Mouse (Mus musculus) mouse trophoblast stem cell (cell line): ENCODE data around the gene Sgcd.

Source experiments
- in situ Hi-C, 2 experiments: fragments of 300-500 bp; cut with MseI, MboI; formaldehyde crosslinking; loops; 2 replicates in 1 of 2; 3 replicates in 1 of 2; pipeline ENCODE4 v1.15.1; 2025

The Sgcd gene

DNA sequence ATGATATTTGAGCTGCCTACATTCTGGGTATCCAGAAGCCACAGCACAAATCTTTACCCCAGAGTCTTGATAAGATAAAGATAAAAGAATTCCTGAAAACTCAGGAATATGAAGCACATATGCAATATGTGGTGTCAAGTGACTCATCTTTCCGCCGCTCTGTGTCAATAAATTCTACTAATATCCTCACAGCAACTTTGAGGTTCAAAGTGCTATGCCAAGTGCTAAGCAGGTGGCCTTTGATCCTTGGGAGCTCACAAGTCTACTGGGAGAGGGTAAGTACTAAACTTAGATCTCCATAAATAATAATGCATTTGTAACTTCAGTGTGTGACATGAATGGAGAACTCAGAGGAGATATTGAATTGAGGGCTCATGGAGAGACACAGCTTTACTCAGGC, 848.9 kb downstream of the Sgcd start:
- in situ Hi-C loops: no loop called here

DNA sequence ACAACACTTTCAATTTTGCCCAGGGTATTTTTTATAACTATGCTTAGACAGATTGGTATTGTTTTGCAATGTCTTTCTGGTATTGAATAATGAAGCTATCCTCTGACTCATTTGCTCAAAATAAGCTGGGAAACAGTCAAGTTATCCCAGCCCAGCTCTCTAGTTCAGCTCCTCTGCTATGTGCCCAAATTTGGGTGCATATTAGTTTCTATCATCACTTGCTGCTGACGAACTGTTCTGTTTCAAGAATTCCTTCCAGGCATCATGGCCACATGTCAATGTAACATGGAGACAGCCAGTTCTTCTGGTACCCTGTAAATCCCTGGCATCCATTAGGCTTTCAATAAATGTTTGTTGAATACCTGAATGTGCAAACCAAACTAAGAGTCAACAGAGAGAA, 849.5 kb downstream of the Sgcd start:
- in situ Hi-C loops: no loop called here

DNA sequence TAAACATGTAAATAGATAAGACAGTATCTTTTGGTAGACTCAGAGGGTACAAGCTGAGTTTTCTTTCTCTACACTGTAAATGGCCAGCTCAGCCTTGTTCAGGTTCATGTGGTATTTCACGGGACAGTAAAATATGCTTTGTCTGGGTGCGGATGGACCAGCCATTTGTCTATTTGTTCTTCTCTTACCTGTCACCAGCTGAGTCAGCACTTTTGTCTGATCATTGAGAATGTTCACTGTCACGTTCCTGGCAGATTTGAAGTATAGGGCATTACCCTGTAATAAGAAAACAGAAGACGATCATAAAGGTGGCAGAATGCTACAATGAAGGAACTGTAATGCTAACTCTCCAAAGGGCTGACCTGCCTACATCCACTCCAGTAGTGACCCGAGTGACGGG, 856.4 kb downstream of the Sgcd start:
- in situ Hi-C loops: no loop called here

DNA sequence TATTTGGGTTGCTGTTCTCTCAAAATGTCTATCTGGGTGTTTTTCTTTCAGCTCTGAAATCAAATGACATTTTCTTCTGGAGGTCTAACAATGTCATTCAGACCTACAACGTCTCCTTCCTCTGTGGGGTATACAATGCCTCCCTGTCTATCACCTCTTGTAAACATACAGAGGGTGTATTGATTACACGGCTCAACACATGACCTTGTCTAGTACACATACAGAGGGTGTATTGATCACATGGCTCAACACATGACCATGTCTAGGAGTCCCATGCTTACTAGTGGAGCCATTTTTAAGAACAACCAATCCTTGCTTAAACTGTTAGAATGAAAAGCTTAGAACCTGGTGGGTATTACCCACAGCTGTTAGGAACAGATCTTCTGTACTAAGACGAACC, 858.3 kb downstream of the Sgcd start:
- in situ Hi-C loops: no loop called here

DNA sequence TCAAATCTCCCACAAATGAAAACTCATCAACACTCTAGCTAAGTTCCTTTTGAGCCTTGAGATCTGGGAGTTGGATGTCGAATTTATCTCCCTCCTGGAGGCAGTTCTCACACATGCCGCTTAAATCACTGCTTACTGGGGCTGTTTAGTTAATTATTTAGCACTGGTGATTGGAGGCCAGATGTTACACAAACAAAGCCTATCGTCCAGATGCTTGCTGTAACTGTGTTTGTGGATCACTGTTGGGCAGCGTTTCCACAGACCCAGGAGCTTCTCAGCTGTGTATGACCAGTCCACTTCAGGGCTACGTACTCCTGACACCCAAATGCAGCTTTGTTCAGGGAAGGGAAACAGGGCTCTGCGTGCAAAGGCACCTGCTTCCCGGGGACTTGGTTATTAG, 858.8 kb downstream of the Sgcd start:
- in situ Hi-C loops: no loop called here

DNA sequence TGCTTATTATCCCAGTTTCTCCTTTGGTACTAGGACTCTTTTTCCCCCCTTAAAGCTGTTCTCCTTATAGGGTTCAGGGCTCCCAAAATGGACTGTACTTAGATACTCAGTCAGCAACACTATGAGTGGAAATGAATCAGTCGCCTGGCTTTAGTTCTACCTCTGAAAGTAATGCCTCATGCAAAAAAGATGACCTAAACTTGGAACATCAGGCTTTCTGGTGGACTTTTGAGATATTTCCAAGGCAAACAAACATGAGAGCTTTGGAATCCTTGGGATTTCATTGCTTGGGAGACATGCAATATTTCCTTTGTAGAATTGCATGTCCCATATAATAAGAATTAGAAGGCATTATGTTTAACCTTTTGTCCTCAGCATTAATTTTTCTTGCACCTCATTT, 859.6 kb downstream of the Sgcd start:
- in situ Hi-C loops: no loop called here

DNA sequence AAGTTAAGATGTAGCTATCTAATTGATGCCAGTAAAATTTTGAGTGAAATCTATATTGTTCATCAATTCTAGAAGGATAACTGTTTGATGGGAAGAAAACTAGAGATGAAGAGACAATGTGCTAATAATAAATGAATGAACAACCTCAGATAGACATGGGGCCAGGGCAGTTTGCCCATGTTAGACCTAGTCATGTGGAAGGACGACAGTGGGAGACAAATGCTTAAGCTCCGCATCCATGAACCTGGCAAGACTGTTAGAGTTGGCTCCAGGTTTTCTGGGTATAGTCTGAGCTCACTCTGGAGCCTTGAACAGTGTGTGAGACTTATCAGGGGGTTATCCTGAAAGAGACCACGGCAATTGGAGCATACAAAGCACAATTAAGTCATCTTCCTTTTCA, 860.4 kb downstream of the Sgcd start:
- in situ Hi-C loops: no loop called here

DNA sequence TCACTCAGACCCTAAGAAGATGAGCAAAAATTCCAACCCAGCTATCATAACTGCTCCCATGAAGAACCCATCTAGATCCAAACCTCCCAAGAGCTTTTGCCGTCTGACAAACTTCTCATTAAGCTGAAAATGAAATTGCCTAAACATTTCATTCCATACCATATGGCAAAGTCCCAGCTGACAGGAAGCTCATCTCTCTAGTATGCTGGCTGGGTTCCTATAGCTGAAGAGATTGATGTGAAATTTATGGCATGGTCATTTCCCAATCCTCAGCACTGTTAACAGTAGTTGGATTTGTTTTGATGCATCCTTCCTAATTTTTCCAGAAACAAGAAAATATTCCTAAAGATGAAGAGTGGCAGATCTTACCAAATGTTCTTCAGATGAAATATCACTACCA, 867.9 kb downstream of the Sgcd start:
- in situ Hi-C loops: no loop called here

DNA sequence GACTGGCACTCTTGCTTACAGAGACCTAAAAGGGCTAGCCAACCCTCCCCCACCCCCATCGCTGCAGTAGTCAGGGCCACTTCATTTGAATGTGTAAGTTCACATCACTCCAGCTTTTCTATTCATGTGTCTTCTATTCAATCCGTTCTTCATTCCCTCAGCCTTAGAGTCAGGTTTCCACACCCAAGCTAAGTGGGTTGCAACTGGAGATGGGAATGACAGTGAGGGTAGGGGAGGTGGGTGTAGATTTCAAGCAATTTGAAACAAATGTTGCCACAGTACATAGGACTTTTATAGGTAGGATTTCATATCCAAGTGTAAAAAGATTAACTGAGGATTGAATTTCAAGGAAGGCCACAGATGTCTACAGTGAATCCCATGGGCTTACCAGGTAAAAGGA, 870.9 kb downstream of the Sgcd start:
- in situ Hi-C loops: no loop called here

DNA sequence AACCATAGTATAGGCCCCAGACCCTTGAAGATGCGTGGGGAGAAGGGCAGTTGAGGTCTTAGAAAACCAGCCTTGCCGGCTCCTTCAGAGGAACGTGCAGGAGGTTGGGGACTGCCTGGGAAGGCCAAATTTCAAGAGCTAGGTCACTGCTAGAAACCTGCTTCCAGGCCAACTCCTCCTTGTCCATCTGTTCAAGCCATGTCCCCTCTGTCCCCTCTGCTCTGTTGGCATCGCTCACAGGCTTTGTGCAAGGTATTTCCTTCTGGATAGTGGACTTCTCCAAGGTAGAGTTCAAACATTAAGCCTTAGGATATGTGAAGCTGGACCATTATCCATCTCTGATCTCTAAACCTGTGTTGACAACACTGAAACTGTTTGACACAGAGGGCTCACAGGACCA, 874.4 kb downstream of the Sgcd start:
- in situ Hi-C loops: no loop called here

DNA sequence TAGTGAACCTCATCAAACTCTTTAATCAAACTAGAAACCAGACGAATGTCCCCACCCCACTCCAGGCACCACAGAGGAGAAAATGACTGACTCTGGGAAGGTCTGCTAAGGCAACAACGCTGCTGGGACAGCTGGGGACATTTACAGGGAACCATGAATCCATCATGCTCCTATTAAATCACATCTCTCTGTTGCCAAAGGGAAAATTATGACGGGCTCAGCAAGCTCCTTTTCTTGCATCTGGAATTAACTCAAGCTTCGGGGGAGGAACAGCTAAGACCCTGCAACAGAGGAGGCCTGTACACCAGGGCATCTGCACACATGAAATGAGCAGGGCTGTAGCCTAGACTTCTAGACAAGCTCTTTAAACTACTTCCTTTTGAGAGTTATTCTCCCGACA, 875.7 kb downstream of the Sgcd start:
- in situ Hi-C loops: no loop called here

DNA sequence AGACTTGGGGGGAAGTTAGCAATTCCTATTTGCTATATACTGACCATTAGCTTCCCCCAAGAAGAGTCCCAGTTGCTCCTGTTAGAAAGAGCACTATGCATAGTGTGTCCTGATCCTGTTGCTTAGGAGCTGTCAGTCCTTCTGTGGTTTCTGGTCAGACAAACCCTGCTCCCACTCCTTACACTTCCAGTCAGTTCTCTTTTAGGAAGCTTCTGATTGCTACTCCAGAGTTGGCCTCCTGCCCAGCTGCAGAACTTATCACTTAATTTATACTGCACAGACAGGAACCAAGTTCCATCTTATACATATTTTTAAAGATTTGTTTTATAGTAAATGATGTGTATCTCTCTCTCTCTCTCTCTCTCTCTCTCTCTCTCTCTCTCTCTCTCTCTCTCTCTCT, 878.5 kb downstream of the Sgcd start:
- in situ Hi-C loops: no loop called here

DNA sequence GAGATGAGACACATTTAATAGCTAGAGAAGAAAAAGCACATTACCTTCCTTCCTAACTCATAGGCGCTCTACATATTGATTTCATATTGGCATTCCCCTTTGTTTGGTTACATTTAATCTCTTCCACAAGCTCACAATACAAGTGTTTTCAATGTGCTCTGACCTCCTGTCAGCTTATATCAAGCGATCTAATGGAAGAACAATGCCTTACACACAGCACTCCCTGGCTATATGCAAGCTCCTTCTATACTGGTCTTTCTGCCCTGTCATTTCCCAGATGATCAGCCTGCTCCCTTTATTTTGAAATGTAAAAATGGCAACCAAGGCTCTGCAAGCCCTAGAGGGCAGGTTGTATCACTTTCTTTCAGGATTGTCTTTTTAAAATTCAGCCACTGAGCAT, 881.1 kb downstream of the Sgcd start:
- in situ Hi-C loops: no loop called here

DNA sequence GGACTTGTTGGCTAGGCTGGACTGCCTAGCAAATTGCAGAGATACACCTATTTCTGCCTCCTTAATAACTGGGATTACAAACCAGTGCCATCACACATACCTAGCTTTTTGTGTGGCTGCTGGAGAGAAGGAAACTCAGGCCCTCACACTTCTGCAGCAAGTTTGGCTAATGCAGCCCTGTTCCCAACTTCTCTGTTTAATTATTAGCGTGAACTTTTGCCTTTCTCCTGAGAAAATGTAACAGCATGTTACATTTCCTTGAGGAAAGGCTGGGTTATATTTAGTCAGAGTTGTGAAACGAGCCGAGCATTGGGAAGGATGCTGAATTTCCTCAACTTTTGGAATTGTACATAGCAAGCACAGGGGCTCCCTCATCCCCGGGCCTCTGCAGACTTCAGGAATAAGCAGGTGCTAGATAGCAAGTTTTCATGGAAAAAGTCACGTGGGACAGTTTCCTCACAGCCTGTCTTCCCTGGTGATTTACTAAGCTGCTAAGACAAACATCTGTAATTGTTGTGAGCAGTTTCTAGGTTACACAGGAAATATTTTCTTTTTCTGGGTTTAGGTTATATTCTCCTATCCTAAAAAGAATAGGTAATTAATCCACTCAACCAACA, 895.4 kb downstream of the Sgcd start:
- in situ Hi-C loops: no loop called here

DNA sequence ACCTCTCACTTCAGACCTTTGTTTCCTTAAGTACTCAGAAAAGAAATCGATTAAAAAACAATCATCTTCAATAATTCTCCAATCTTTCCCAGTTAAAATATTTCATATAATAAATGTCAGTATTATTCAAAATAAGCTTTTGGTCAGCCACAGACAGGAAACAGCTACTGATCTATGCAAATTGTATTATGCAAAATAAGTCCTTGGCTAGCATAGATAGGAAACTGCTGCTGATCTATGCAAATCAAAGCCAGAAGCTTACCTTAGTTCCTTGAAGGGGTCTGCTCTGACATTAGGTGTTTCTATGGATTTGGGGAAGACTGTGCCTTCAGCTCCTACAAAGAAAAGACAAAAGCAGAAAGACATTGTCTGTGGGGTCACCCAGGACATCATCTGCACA, 906.3 kb downstream of the Sgcd start:
- in situ Hi-C loops: no loop called here

DNA sequence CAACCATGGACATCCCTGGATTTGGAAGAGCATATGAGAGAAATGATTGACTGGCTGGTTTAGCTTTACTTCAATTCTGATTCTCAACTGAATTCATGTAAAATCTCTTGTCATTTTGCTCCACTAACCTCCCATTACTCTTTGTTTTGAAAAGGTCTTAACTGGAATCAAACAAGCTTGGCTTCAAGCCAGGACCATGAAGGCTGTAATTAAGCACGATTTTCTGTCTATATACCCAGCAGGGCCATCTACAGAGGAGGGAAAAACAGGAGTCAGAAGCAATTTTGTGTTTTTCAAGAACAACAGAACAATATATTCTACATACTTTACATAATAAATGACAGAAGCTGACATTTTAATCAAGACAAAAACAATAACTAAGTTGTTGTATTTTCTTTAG, 915.2 kb downstream of the Sgcd start:
- in situ Hi-C loops: no loop called here

DNA sequence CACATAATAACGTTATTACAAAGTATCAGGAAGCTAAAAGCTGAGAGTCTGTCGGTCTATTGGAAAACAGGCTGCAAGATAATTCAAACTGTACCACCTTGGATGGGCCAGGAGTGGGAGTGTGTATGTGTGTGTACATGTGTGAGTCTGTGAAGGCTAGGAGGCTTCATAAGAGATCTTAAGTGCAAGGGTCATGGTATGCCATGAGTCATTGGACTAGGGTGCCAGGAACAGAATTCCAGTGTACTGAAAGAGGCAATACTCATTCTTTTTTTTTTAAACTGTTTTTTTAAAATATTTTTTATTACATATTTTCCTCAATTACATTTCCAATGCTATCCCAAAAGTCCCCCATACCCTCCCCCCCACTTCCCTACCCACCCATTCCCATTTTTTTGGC, 917.6 kb downstream of the Sgcd start:
- in situ Hi-C loops: no loop called here

DNA sequence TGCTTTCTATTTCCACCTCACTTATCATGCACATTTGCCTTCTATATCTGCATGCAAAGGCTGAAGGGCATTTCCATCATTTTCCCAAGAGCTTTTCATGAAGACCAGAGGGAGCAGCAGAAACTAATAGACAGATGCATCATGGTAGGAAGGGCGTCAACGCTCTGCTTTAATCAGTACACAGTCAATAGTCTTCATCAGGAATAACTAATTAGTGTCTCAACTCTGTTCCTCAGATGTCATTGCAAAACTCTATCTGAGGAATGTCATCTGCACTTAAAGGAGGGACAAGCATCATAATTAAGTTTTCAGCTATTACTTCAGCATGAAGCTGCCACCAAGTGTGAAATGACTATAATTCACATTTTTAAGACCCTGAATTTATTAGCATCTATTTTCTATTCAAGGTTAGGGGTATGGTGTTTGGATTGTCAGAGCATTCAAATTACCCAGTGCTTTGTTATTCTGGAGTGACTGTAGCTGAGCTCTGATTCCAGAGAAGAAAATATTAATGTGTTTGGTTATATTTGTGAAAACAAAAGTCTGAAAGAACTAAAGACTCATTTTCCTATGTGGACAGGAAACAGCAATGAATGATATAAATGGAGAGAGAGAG, 918.9 kb downstream of the Sgcd start:
- in situ Hi-C loops: no loop called here

DNA sequence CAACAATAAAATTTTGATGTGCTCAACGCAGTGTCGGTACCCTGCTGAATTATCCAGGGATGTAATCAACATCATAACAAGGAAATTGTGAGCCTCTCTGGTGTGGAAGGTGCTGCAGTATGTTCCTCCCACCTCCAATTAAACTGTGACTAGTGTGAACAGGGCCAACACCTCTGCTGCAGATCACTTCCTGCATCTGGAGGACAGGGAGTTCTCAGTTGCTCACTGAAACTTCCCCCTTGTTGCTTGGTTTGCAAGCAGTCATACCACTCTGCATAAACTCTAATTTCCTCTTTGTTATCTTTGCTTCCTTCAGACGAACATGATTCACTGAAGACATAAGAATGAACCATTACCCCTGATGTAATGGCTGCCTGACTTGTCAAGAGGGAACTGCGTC, 925.1 kb downstream of the Sgcd start:
- in situ Hi-C loops: no loop called here

DNA sequence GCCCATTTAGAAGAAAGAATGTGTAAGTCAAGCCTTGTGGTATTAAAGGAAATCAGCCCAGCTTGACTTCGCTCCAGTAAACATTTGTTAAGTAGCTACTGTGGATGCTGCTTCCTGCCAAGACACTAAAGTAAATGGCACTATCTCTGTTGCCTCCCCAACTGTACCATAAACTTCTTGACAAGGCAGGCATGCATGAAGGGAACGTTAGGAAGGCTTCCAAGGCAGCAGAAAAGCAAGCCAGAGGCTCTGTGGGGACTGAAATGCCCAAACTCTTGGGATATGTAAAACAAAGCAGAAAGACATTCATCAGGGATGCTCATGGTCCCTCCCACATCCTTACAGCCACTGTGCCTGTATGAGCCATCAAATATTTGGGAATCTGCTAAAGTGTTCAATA, 938.4 kb downstream of the Sgcd start:
- in situ Hi-C loops: no loop called here

DNA sequence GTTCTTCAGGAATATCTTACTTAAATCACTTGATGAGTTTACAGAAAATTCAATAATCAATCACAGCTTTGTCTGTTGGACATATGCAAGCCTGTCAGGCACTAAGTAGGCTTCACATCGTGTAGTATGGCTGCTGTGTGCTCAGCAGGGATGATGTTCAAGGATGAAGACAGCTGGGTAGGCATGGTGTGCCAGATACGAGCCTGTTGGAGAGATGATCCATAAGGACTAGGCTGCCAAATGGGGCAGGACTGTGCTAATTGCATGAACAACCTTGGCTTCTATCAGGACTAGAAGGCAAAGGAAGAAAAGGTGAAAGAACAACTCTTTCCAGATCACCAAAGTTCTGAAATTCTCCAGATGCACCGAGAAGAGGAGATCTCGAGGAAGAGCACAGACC, 939.0 kb downstream of the Sgcd start:
- in situ Hi-C loops: no loop called here

DNA sequence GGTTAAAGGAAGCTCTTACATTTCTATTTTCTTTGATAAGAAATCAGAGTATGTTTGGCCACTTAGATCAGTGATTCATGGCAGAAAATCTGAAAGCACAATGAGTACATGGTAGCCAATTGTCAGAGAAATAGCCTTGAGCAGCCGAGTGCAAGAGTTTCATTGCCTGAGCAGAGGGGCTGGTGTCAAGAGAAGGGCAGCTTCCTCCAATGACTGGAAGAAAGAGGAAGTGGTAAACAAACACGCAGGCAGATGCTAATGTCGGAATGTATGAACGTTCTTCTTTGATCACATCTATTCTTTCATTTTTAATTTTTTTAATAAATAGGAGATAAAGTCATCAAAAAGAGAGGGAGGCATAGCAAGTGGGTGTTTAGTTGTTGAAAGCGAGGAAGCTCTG, 956.5 kb downstream of the Sgcd start:
- in situ Hi-C loops: no loop called here

DNA sequence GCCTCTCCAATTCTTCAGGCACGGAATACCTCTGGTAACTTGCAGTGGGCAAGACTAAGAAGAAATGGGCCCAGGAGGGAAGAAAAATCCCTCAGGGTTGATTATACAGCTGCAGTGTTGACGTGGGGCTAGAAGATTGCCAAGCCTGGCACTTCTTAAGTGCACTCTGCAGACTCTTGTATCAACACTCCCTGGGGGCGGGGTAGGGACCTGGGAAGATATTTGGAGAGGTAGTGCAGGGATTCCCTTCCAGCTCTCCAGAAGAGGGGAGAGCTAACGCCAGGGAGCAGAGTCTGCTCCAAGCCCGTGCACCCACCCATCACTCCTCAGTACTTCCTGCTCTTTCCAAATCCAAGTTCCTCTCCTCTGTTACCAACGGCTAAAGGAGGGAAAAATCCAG, 967.9 kb downstream of the Sgcd start:
- in situ Hi-C loops: no loop called here

DNA sequence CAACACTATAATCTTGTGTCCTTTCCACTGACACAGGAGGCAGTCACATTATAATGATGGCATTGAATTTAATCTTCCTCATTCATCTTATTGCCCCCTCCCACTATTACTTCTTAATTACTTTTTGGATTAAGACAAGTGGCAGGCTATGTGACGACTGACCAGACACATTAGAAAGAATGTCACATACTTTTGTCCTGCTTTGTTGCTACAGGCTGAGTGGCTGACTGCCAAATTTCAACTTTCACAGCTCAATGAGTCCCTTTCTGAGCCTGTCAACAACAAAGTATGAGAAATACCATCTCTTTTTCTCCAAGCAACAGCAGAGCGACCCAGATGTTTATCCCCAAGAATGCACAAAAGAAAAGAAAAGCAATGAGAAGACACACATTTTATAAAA, 970.6 kb downstream of the Sgcd start:
- in situ Hi-C loops: no loop called here
